Mouse (Mus musculus) cerebellum, adult 2 months (tissue): Measurements from ENCODE around the gene Sppl2a. TPM values are rescaled to one million over a fixed set of nuclear protein-coding genes. Genes with fewer than 3 reads are reported as not detected.
"Not testable (repeated sequence)": the region's sequence is repeated elsewhere in the genome, so short reads cannot be mapped to it uniquely, and the experiment has no call there.

ENCODE experiments used
- DNase-seq, 2 experiments: peaks; one replicate each; pipeline ENCODE4 v3.0.0; 2021
- H3K27ac ChIP-seq: fragments of 200-500 bp; 2 replicates; pipeline ENCODE4 v1.5.1; 2012; ENCODE audit warnings: low read length, control low read depth, inconsistent platforms; ENCODE audit not compliant: insufficient read depth
- H3K27me3 ChIP-seq: fragments of 200-500 bp; 2 replicates; pipeline ENCODE4 v1.6.1; 2012; ENCODE audit warnings: inconsistent platforms, mild to moderate bottlenecking, low read length, moderate library complexity; ENCODE audit not compliant: control insufficient read depth, insufficient read depth
- H3K4me1 ChIP-seq: fragments of 200-500 bp; 2 replicates; pipeline ENCODE4 v1.6.1; 2011; ENCODE audit warnings: low read length; ENCODE audit not compliant: control insufficient read depth, insufficient read depth
- H3K4me3 ChIP-seq: fragments of 200-500 bp; replicated peaks from 2 replicates; pipeline ENCODE3; 2011; ENCODE audit warnings: mild to moderate bottlenecking, low read depth, low read length, control low read depth; ENCODE audit not compliant: insufficient read depth
- CTCF ChIP-seq: fragments of 200-500 bp; IDR thresholded peaks from 2 replicates; pipeline ENCODE4 v1.5.1; 2011; ENCODE audit warnings: low read depth, mild to moderate bottlenecking, control low read depth, low read length, moderate library complexity, borderline replicate concordance; ENCODE audit not compliant: insufficient read depth
- POLR2A ChIP-seq: fragments of 200-500 bp; IDR thresholded peaks from 2 replicates; pipeline ENCODE4 v1.6.1; 2011; ENCODE audit warnings: low read length, control low read depth, borderline replicate concordance; ENCODE audit not compliant: insufficient read depth
- WGBS: fragments of 180-500 bp; shearing (Covaris S2); methylation state at CpG from one replicate; pipeline ENCODE4 v1.1.7; 2018; 5-methylcytosine and 5-hydroxymethylcytosine counted together
- polyA plus RNA-seq: library from polyadenylated mRNA; depleted of rRNA; stranded (reverse); fragments of >200 nt; gene quantifications from 2 replicates; pipeline ENCODE4 v1.2.3, GENCODE M21; 2012

Sppl2a gene
- polyA plus RNA-seq, 1 experiment = 20.0 TPM

DNA sequence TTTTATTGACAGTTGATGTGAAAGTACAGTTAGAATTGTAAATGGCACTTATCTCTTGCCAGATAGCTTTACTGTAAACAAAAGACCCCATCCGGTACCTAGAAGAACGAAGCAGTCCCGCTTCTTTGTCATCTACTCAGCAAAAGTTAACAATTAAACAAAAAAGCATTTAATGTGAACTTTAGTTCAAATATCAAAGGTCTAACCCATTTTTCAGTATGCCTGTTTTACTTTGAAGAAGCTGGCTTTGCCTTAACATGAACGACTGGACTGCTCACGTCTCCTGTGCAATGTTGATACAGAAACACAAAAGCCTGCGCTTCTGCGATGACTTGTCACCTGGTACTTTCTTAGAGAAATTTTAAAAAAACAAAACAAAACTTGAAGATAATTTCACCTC lies 40.7 kb downstream of the Sppl2a start:
- no peak for TF ChIP-seq POLR2A
- TF ChIP-seq CTCF = no peak
- Histone ChIP-seq H3K4me1 (no peaks in the 10 kb centered on the region), H3K27ac (no peak overlapping the region), H3K4me3 (no peak overlapping the region), H3K27me3 (no peaks in the 10 kb centered on the region)
- no peak for DNase-seq
- 94% methylated on average over 7 of the region's 7 CpGs for WGBS

DNA sequence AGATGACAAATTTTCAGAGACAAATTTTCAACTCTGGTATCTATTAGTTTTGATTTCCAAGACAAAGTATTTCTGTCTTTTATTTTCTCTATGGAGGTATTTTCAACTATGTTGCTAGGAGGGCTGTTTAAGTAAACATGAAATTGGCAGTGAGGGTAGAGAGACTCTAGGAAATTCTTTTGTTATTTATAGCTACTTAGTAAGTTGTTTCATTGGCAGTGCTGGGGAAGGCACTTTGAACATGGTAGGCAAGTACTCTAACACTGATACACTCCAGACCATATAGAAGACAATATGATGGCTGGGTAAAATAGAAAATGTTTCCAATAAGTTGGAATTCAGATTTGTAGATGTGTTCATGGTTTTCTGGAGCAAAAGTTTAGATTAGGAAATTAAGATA lies 41.3 kb downstream of the Sppl2a start:
- Histone ChIP-seq H3K4me3 (no peak overlapping the region), H3K27ac (no peak overlapping the region), H3K27me3 (no peaks in the 10 kb centered on the region), H3K4me1 (no peaks in the 10 kb centered on the region)
- DNase-seq = no peak
- TF ChIP-seq CTCF (no peak), POLR2A (no peak)

DNA sequence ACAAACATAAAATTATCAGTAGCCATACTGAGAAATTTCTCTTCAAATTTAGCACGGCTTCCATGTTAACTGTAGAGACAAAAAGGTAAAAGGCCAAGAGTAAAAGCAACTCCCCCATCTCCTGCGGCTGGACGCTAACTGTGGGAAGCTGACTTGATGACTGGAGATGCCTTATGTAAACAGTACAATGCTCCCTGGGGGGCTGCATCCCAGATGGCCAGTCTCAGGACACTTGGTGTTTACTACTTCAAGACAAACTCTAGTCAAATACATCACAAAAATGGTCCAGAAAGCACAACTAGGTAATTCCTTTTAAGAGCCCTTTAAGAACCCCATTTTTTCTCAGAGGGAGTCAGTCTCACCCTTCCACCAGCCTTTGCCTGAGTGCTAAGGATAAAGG lies 45.9 kb downstream of the Sppl2a start:
- H3K27me3 ChIP-seq = no peaks in the 10 kb centered on the region
- 48% methylated on average over 3 of the region's 3 CpGs for WGBS
- TF ChIP-seq CTCF (no peak), POLR2A (no peak)
- H3K4me1 ChIP-seq = no peaks in the 10 kb centered on the region
- H3K27ac ChIP-seq = no peak overlapping the region
- no peak overlapping the region for H3K4me3 ChIP-seq
- DNase-seq = peak in 1 of 2 experiments; percentile 11

DNA sequence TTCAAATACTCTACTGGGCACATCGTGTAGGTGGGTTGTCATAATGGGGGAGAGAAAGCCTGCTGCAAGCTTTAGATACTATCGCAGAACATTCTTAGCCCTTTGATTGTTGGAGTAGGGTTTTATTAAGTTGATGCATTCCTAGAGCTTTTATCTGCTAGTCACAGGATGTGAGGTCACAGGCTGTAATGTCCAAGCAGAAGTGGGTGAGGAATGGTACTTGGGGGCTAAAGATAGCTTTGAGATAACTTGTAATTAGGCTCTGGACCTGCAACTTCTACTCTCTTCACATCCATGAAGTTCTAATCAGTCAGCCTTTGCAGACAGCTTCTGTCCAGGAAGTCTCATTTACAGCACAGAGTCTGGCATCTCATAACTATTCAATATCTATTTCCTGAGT lies 47.2 kb downstream of the Sppl2a start:
- no peak for DNase-seq
- no peaks in the 10 kb centered on the region for H3K27me3 ChIP-seq
- no peak overlapping the region for H3K27ac ChIP-seq
- WGBS = 89% methylated on average over 2 of the region's 2 CpGs
- no peak for TF ChIP-seq CTCF
- no peak for TF ChIP-seq POLR2A
- no peaks in the 10 kb centered on the region for H3K4me1 ChIP-seq
- no peak overlapping the region for H3K4me3 ChIP-seq

DNA sequence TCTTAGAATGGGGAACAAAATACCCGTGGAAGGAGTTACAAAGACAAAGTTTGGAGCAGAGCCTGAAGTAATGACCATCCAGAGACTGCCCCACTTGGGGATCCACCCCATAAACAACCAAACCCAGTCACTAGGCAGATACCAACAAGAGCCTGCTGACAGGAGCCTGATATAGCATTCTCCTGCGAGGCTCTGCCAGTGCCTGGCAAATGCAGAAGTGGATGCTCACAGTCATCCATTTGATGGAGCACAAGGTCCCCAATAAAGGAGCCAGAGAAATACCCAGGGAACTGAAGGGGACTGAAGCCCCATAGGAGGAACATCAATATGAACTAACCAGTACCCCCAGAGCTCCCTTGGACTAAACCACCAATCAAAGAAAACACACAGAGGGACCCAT lies 50.3 kb downstream of the Sppl2a start:
- not testable (repeated sequence) for H3K27ac ChIP-seq, H3K4me3 ChIP-seq, DNase-seq, H3K27me3 ChIP-seq, H3K4me1 ChIP-seq
- WGBS = 62% methylated on average over 2 of the region's 2 CpGs

DNA sequence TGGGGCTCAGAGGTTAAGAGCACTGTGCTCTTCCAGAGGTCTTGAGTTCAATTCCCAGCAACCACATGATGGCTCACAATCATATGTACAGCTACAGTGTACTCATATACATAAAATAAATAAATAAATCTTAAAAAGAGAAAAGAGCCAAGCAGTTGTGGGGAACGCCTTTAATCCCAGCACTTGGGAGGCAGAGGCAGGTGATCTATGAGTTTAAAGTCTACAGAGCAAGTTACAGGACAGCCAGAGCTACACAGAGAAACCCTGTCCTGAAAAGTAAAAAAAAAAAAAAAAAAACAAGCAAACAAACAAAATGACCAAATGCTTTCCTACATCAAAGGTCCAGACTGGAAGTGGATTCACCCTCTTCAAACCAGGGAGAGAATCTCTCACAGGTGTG lies 55.0 kb downstream of the Sppl2a start:
- Histone ChIP-seq H3K4me1 (0 out of 2 replicates have a peak, but pooled peaks cover 2% of the 10 kb centered on the region), H3K27ac (no peak overlapping the region), H3K27me3 (no peaks in the 10 kb centered on the region), H3K4me3 (no peak overlapping the region)
- whole genome bisulfite sequencing = 91% methylated on average over 1 of the region's 1 CpGs
- TF ChIP-seq POLR2A = no peak
- no peak for DNase-seq

DNA sequence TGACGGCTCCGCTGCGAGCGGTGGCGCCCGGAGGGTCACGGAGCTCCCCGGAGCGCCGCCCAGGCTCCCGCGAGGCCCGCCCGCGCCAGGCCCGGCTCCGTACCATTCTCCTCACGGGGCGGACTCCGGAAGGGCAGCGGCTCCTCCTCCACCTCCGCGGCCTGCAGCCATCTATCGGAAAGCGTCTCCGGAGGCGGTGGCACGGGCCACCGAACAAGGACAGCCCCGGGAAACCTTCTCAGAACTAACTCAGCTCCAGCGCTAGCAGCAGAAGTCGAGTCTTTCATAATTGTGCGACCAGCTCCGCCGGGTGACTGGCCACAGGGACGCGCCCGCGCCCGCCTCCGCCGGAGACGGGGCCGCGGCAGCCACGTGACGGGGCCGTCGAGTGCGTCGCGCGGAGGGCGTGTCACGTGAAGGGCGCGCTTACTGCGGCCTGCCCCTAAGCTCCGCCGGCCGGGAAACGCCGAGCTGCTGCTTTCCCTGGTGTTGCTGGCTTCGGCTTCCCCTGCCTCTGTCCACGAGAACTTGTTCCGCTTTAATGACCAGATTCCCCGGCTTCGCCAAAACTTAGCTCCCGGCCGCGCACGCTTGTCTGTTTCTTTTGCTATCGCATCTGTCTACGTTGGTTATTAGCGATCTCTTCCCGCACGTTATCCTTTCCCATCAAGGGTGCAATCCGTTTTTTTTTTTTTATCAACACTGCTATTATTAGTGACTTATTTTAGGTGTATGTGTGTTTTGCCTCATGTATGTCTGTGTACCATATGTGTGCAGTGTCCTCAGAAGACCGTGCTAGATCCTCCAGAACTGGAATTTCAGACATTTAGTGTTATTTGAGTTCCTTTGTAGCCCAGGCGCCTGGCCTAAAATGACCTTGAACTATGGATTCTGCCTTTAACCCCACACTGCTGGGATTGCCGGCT lies 56.9 kb downstream of the Sppl2a start, which contains the start of gene Trpm7:
Gene Trpm7 (minus strand): TSS at position 360 of the 926 bp plus-strand sequence.
- H3K4me1 ChIP-seq = peaks cover 2% of the 10 kb centered on the region; the same call in 1 of the 2 replicates
- peak; percentile 92 to 93 for DNase-seq
- H3K27me3 ChIP-seq = no peaks in the 10 kb centered on the region
- under 1% methylated on average over 81 of the region's 81 CpGs for WGBS
- H3K27ac ChIP-seq = peak within 1 kb of the TSS; percentile 89
- TF ChIP-seq POLR2A (peak; percentile 89), CTCF (no peak)
- H3K4me3 ChIP-seq = peak within 1 kb of the TSS; percentile 95

DNA sequence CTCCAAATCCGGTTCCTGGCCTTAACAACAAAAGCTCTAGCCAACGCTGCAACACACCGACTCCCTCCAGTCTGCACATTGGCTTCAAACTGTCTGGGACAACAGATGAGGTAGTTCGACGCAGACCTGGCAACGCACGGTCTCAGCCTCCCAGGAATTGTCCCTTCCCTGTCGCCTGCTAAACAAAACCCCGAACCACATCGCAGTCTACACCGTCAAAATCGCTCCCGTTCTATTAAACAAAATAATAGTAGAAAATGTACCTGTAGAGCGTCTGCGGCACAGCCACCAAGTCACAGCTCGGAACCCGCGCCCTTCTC lies 57.6 kb downstream of the Sppl2a start:
- TF ChIP-seq CTCF = no peak
- no peak for TF ChIP-seq POLR2A
- DNase-seq = peak; percentile 57 to 61
- Histone ChIP-seq H3K27ac (peak overlapping the region; percentile 89), H3K4me1 (peaks cover 2% of the 10 kb centered on the region; the same call in 1 of the 2 replicates), H3K27me3 (no peaks in the 10 kb centered on the region), H3K4me3 (peak overlapping the region; percentile 95)
- under 1% methylated on average over 18 of the region's 18 CpGs for WGBS
